Mouse (Mus musculus): Measurements from ENCODE around the gene Gpr89.

DNA sequence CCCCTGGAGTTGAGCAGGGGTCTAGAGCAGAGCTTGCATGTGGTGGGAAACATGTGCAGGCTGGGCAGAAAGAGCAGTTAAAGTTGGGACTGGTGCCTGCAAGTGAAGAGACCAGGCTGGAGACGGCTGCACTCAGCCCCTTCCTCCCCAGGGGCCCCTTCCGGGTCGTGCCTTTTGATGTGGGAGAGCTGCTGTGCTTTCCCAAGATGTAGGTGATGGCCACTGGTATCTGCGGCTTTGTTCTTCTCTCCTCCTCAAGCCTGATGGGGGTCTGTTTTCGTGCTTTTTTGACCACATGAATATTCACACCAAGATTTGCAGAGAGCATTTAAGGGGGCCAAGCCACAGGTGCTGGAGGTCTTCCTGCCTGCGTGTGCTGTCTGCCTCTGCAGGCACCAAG is 57.5 kb downstream of the Gpr89 start:
- TF ChIP-seq CTCF (conservative IDR thresholded peaks at IDR 0.05; ENCODE audit: low read length) (no peak), POU5F1 (IDR thresholded peaks at IDR 0.05; ENCODE audit: borderline replicate concordance, low read length) (no peak), NANOG (IDR thresholded peaks at IDR 0.05; ENCODE audit: borderline replicate concordance, low read length) (no peak)
